Mouse (Mus musculus): ENCODE measurements at regions not wholly inside any gene's neighbourhood (a gene's known extent, or its start where the extent isn't known, plus 50 kb on each side); places are given as distances from the start of the nearest gene placed in this dataset.

GRCm38 (mm10) chr16:7801161-7801560 lies 623.8 kb downstream of the Tmem114 start:
- WGBS = 69% methylated on average over 2 of the region's 2 CpGs
- Histone ChIP-seq H3K9ac (ENCODE audit: low read length) (no peak overlapping the region), H3K4me2 (ENCODE audit: low read depth, low read length) (no peak overlapping the region), H3K27me3 (ENCODE audit: control insufficient read depth, insufficient read depth, low read length) (no peaks in the 10 kb centered on the region), H3K27ac (ENCODE audit: low read length) (no peak overlapping the region), H3K36me3 (ENCODE audit: control insufficient read depth, insufficient read depth, low read length) (no peaks in the 10 kb centered on the region), H3K4me3 (replicated peaks; ENCODE audit: low read length) (no peak overlapping the region), H3K9me3 (replicated peaks; ENCODE audit: control insufficient read depth, low read length) (no peaks in the 10 kb centered on the region), H3K4me1 (ENCODE audit: control insufficient read depth, insufficient read depth, low read length) (no peaks in the 10 kb centered on the region)
- no peak for ATAC-seq (ENCODE audit: insufficient read depth, low FRiP score)

GRCm38 (mm10) chr16:7797176-7797786 lies 627.7 kb downstream of the Tmem114 start:
- Histone ChIP-seq H3K27me3 (ENCODE audit: control insufficient read depth, insufficient read depth, low read length) (no peaks in the 10 kb centered on the region), H3K4me1 (ENCODE audit: control insufficient read depth, insufficient read depth, low read length) (no peaks in the 10 kb centered on the region), H3K9ac (ENCODE audit: low read length) (no peak overlapping the region), H3K4me2 (ENCODE audit: low read depth, low read length) (no peak overlapping the region), H3K27ac (ENCODE audit: low read length) (no peak overlapping the region), H3K9me3 (replicated peaks; ENCODE audit: control insufficient read depth, low read length) (no peaks in the 10 kb centered on the region), H3K4me3 (replicated peaks; ENCODE audit: low read length) (no peak overlapping the region), H3K36me3 (ENCODE audit: control insufficient read depth, insufficient read depth, low read length) (no peaks in the 10 kb centered on the region)
- ATAC-seq (ENCODE audit: insufficient read depth, low FRiP score) = no peak
- 76% methylated on average over 8 of the region's 8 CpGs for WGBS

GRCm38 (mm10) chr16:7795561-7795960 lies 629.4 kb downstream of the Tmem114 start:
- no peaks in the 10 kb centered on the region for H3K4me1 ChIP-seq (ENCODE audit: control insufficient read depth, insufficient read depth, low read length)
- H3K36me3 ChIP-seq (ENCODE audit: control insufficient read depth, insufficient read depth, low read length) = no peaks in the 10 kb centered on the region
- no peaks in the 10 kb centered on the region for H3K9me3 ChIP-seq (replicated peaks; ENCODE audit: control insufficient read depth, low read length)
- WGBS = 34% methylated on average over 3 of the region's 3 CpGs
- no peak overlapping the region for H3K4me3 ChIP-seq (replicated peaks; ENCODE audit: low read length)
- H3K4me2 ChIP-seq (ENCODE audit: low read depth, low read length) = no peak overlapping the region
- H3K27me3 ChIP-seq (ENCODE audit: control insufficient read depth, insufficient read depth, low read length) = no peaks in the 10 kb centered on the region
- no peak overlapping the region for H3K27ac ChIP-seq (ENCODE audit: low read length)
- no peak for ATAC-seq (ENCODE audit: insufficient read depth, low FRiP score)
- no peak overlapping the region for H3K9ac ChIP-seq (ENCODE audit: low read length)

GRCm38 (mm10) chr16:7792521-7792920 lies 632.4 kb downstream of the Tmem114 start:
- H3K9ac ChIP-seq (ENCODE audit: low read length) = no peak overlapping the region
- no peaks in the 10 kb centered on the region for H3K4me1 ChIP-seq (ENCODE audit: control insufficient read depth, insufficient read depth, low read length)
- H3K27me3 ChIP-seq (ENCODE audit: control insufficient read depth, insufficient read depth, low read length) = no peaks in the 10 kb centered on the region
- no peak for ATAC-seq (ENCODE audit: insufficient read depth, low FRiP score)
- 74% methylated on average over 3 of the region's 3 CpGs for WGBS
- H3K4me2 ChIP-seq (ENCODE audit: low read depth, low read length) = no peak overlapping the region
- no peak overlapping the region for H3K4me3 ChIP-seq (replicated peaks; ENCODE audit: low read length)
- no peaks in the 10 kb centered on the region for H3K36me3 ChIP-seq (ENCODE audit: control insufficient read depth, insufficient read depth, low read length)
- no peaks in the 10 kb centered on the region for H3K9me3 ChIP-seq (replicated peaks; ENCODE audit: control insufficient read depth, low read length)
- H3K27ac ChIP-seq (ENCODE audit: low read length) = no peak overlapping the region

GRCm38 (mm10) chr16:7790260-7790659 lies 634.7 kb downstream of the Tmem114 start:
- no peaks in the 10 kb centered on the region for H3K27me3 ChIP-seq (ENCODE audit: control insufficient read depth, insufficient read depth, low read length)
- no peaks in the 10 kb centered on the region for H3K4me1 ChIP-seq (ENCODE audit: control insufficient read depth, insufficient read depth, low read length)
- no peak overlapping the region for H3K27ac ChIP-seq (ENCODE audit: low read length)
- H3K9me3 ChIP-seq (replicated peaks; ENCODE audit: control insufficient read depth, low read length) = no peaks in the 10 kb centered on the region
- 78% methylated on average over 4 of the region's 4 CpGs for WGBS
- no peak overlapping the region for H3K4me3 ChIP-seq (replicated peaks; ENCODE audit: low read length)
- ATAC-seq (ENCODE audit: insufficient read depth, low FRiP score) = no peak
- no peak overlapping the region for H3K9ac ChIP-seq (ENCODE audit: low read length)
- no peak overlapping the region for H3K4me2 ChIP-seq (ENCODE audit: low read depth, low read length)
- no peaks in the 10 kb centered on the region for H3K36me3 ChIP-seq (ENCODE audit: control insufficient read depth, insufficient read depth, low read length)

- Histone ChIP-seq H3K4me2 (ENCODE audit: low read depth, low read length) (no peak overlapping the region), H3K36me3 (ENCODE audit: control insufficient read depth, insufficient read depth, low read length) (no peaks in the 10 kb centered on the region), H3K9me3 (replicated peaks; ENCODE audit: control insufficient read depth, low read length) (no peaks in the 10 kb centered on the region), H3K4me3 (replicated peaks; ENCODE audit: low read length) (no peak overlapping the region), H3K4me1 (ENCODE audit: control insufficient read depth, insufficient read depth, low read length) (no peaks in the 10 kb centered on the region), H3K27me3 (ENCODE audit: control insufficient read depth, insufficient read depth, low read length) (no peaks in the 10 kb centered on the region), H3K9ac (ENCODE audit: low read length) (no peak overlapping the region), H3K27ac (ENCODE audit: low read length) (no peak overlapping the region)
- ATAC-seq (ENCODE audit: insufficient read depth, low FRiP score) = no peak
- 60% methylated on average over 2 of the region's 2 CpGs for WGBS
Observed at GRCm38 (mm10) chr16:7788209-7788608, 636.7 kb downstream of the Tmem114 start.

GRCm38 (mm10) chr16:7781506-7781905 lies 643.4 kb downstream of the Tmem114 start:
- Histone ChIP-seq H3K36me3 (ENCODE audit: control insufficient read depth, insufficient read depth, low read length) (no peaks in the 10 kb centered on the region), H3K4me1 (ENCODE audit: control insufficient read depth, insufficient read depth, low read length) (no peaks in the 10 kb centered on the region), H3K4me2 (ENCODE audit: low read depth, low read length) (no peak overlapping the region), H3K27ac (ENCODE audit: low read length) (no peak overlapping the region), H3K9ac (ENCODE audit: low read length) (no peak overlapping the region), H3K9me3 (replicated peaks; ENCODE audit: control insufficient read depth, low read length) (no peaks in the 10 kb centered on the region), H3K27me3 (ENCODE audit: control insufficient read depth, insufficient read depth, low read length) (no peaks in the 10 kb centered on the region), H3K4me3 (replicated peaks; ENCODE audit: low read length) (no peak overlapping the region)
- 81% methylated on average over 2 of the region's 2 CpGs for WGBS
- no peak for ATAC-seq (ENCODE audit: insufficient read depth, low FRiP score)

GRCm38 (mm10) chr16:7775635-7776034 lies 649.3 kb downstream of the Tmem114 start:
- Histone ChIP-seq H3K9ac (ENCODE audit: low read length) (no peak overlapping the region), H3K4me3 (replicated peaks; ENCODE audit: low read length) (no peak overlapping the region), H3K27ac (ENCODE audit: low read length) (no peak overlapping the region), H3K4me2 (ENCODE audit: low read depth, low read length) (no peak overlapping the region), H3K4me1 (ENCODE audit: control insufficient read depth, insufficient read depth, low read length) (no peaks in the 10 kb centered on the region), H3K9me3 (replicated peaks; ENCODE audit: control insufficient read depth, low read length) (no peaks in the 10 kb centered on the region), H3K36me3 (ENCODE audit: control insufficient read depth, insufficient read depth, low read length) (no peaks in the 10 kb centered on the region), H3K27me3 (ENCODE audit: control insufficient read depth, insufficient read depth, low read length) (no peaks in the 10 kb centered on the region)
- WGBS = 68% methylated on average over 3 of the region's 3 CpGs
- no peak for ATAC-seq (ENCODE audit: insufficient read depth, low FRiP score)

- Histone ChIP-seq H3K27ac (ENCODE audit: low read length) (no peak overlapping the region), H3K4me2 (ENCODE audit: low read depth, low read length) (no peak overlapping the region), H3K27me3 (ENCODE audit: control insufficient read depth, insufficient read depth, low read length) (no peaks in the 10 kb centered on the region), H3K9me3 (replicated peaks; ENCODE audit: control insufficient read depth, low read length) (no peaks in the 10 kb centered on the region), H3K9ac (ENCODE audit: low read length) (no peak overlapping the region), H3K4me3 (replicated peaks; ENCODE audit: low read length) (no peak overlapping the region), H3K36me3 (ENCODE audit: control insufficient read depth, insufficient read depth, low read length) (no peaks in the 10 kb centered on the region), H3K4me1 (ENCODE audit: control insufficient read depth, insufficient read depth, low read length) (no peaks in the 10 kb centered on the region)
- no peak for ATAC-seq (ENCODE audit: insufficient read depth, low FRiP score)
- 32% methylated on average over 1 of the region's 1 CpGs for WGBS
Observed at GRCm38 (mm10) chr16:7768433-7768832, 656.5 kb downstream of the Tmem114 start.

- WGBS = 75% methylated on average over 4 of the region's 4 CpGs
- no peaks in the 10 kb centered on the region for H3K9me3 ChIP-seq (replicated peaks; ENCODE audit: control insufficient read depth, low read length)
Observed at GRCm38 (mm10) chr16:7767691-7768090, 657.2 kb downstream of the Tmem114 start.

More at GRCm38 (mm10) chr16:7767691-7768090, 657.2 kb downstream of the Tmem114 start:
- Histone ChIP-seq H3K36me3 (ENCODE audit: control insufficient read depth, insufficient read depth, low read length) (no peaks in the 10 kb centered on the region), H3K4me1 (ENCODE audit: control insufficient read depth, insufficient read depth, low read length) (no peaks in the 10 kb centered on the region), H3K4me3 (replicated peaks; ENCODE audit: low read length) (no peak overlapping the region), H3K4me2 (ENCODE audit: low read depth, low read length) (no peak overlapping the region), H3K9ac (ENCODE audit: low read length) (no peak overlapping the region), H3K27ac (ENCODE audit: low read length) (no peak overlapping the region), H3K27me3 (ENCODE audit: control insufficient read depth, insufficient read depth, low read length) (no peaks in the 10 kb centered on the region)
- ATAC-seq (ENCODE audit: insufficient read depth, low FRiP score) = no peak

Measured in stomach, embryonic 16.5 days (tissue).